Mouse (Mus musculus) CD4-positive, CD25-positive, alpha-beta regulatory T cell, adult 2 months (primary cell): ENCODE data around the gene Apob.

Source experiments
- DNase-seq: peaks from one replicate; pipeline ENCODE4 v3.0.0-alpha.2; 2012; ENCODE audit warnings: low read depth, low spot score

Apob gene

DNA sequence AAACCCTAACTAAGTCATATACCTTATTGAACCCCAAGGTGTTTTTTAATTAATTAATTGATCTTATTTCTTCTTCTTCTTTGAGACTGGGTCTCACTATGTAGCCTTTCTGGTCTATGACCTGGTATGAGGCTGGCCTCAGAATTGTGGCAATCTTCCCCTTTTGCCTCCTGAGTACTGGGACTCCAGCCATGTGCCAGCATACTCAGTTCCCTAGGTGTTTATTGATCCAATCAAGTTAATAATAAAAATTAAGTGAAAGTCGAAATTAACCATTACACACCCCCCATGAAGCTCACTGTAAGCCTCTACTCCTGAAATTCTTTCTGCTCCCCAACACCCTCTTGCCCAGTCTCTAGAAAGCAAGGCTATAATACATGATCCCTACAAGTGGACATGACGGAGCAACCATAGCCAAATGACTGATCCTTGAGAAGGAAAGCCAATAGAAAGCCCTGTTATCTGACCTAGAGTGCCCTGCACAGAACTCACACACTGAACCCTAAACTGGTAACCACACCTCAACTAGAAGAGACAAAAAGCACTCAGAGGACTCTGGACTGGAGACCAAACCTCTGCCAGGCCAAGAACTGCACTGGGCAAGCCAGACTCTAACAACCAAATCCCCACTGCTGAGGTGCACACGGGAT is 60.8 kb downstream of the Apob start:
- no peak for DNase-seq

- no peak for DNase-seq
These were observed 65.4 kb downstream of the Apob start for GRCm38 (mm10) chr12:8042626-8043394.

GRCm38 (mm10) chr12:8047046-8047445 is 69.6 kb downstream of the Apob start:
- no peak for DNase-seq

GRCm38 (mm10) chr12:8047789-8048309 is 70.4 kb downstream of the Apob start:
- DNase-seq = no peak

DNA sequence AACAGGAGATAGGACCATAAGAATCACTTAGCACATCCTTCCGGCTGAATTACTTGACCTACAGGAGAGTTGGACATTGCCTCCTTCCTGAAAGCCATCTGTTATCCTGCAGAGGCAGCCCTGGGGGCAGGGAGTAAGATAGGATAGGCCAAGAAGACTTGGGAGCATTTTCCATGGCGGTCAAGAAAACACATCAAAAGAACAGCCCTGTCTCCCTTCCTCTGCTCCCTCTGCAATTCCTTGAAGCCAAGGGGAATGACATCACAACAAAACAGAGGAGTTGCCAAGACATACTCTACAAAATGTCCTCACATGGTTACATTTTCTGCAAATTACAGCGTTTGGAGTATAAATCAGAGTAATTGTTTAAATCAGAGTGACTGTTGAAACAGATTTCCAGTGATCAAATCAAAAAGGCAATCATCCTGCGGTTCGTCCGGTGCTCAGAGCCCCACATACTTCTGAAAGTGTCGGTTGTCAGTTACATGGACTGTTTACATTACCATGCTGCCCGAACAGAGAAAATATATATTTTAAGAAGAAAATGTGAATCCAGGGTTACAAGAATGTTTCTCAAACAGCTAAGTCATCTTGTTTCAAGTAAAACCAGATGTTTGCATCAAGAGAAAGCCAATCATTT is 78.7 kb downstream of the Apob start:
- no peak for DNase-seq

DNA sequence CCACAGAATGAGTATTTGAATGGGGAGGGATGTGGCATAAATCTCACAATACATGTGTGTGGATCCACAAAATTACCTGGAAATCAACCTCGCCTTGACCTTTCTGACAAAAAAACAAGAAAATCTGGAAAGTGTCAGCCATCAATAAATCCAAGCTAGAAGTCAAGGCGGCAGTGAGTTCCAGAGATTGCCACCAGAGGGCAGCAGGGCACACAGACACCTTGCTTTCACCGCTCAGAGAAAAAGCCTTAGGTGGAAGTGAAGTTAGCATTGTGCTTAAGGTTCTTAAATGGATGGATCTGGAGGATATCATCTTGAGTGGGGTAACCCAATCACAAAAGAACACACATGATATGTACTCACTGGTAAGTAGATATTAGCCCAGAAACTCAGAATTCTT is 82.1 kb downstream of the Apob start:
- DNase-seq = peak; percentile 72

GRCm38 (mm10) chr12:8063363-8064065 is 86.1 kb downstream of the Apob start:
- no peak for DNase-seq
